Mouse (Mus musculus) intestine, postnatal 0 days (tissue): ENCODE measurements around the gene Sptb. TPM values are rescaled to one million over a fixed set of nuclear protein-coding genes. Genes with fewer than 3 reads are reported as not detected.

Source experiments
- ATAC-seq: fragments of 200-750 bp; cut with Nextera tagmentation; 2 replicates; pipeline ENCODE4 v1.8.0; 2017; ENCODE audit warnings: mild to moderate bottlenecking, moderate TSS enrichment, moderate library complexity
- H3K27ac ChIP-seq: fragments of 300-500 bp; sonication (generic); 2 replicates; pipeline ENCODE4 v1.5.1; 2014; ENCODE audit warnings: mild to moderate bottlenecking, low read depth, low read length, moderate library complexity
- H3K27me3 ChIP-seq: fragments of 300-500 bp; sonication (generic); replicated peaks from 2 replicates; pipeline ENCODE4 v1.6.1; 2014; ENCODE audit warnings: low read length, mixed read lengths; ENCODE audit not compliant: control insufficient read depth, insufficient read depth
- H3K36me3 ChIP-seq: fragments of 300-500 bp; sonication (generic); 2 replicates; pipeline ENCODE4 v1.6.1; 2014; ENCODE audit warnings: mild to moderate bottlenecking, moderate library complexity; ENCODE audit not compliant: control insufficient read depth, insufficient read depth
- H3K4me1 ChIP-seq: fragments of 300-500 bp; sonication (generic); replicated peaks from 2 replicates; pipeline ENCODE4 v1.6.1; 2014; ENCODE audit warnings: antibody characterized with exemption, low read length, mixed read lengths; ENCODE audit not compliant: control insufficient read depth, insufficient read depth
- H3K4me2 ChIP-seq: fragments of 300-500 bp; sonication (generic); replicated peaks from 2 replicates; pipeline ENCODE4 v1.6.1; 2014; ENCODE audit warnings: low read depth, mild to moderate bottlenecking, moderate library complexity
- H3K4me3 ChIP-seq: fragments of 300-500 bp; sonication (generic); 2 replicates; pipeline ENCODE4 v1.5.1; 2014; ENCODE audit warnings: low read depth, low read length
- H3K9ac ChIP-seq: fragments of 300-500 bp; sonication (generic); 2 replicates; pipeline ENCODE4 v1.6.1; 2014; ENCODE audit warnings: mild to moderate bottlenecking, low read depth, low read length
- H3K9me3 ChIP-seq: fragments of 300-500 bp; sonication (generic); 2 replicates; pipeline ENCODE4 v1.6.1; 2016; ENCODE audit warnings: mixed run types; ENCODE audit not compliant: control insufficient read depth
- CTCF ChIP-seq: sonication (generic); IDR thresholded peaks from 2 replicates; pipeline ENCODE4 v1.5.1; 2016; ENCODE audit warnings: low read depth, mild to moderate bottlenecking, control low read depth, antibody characterized with exemption, moderate library complexity
- WGBS: fragments of 180-500 bp; shearing (Covaris S2); extraction: QIAGEN DNeasy Blood & Tissue Kit; methylation state at CpG from one replicate; pipeline ENCODE4 v1.1.7; 2014; 5-methylcytosine and 5-hydroxymethylcytosine counted together
- polyA plus RNA-seq: library from polyadenylated mRNA; unstranded; fragments of >200 nt; fragmentation: Nextera tagmentation; extraction: Ambion mirVana; gene quantifications from 2 replicates; pipeline ENCODE4 v1.2.1, GENCODE M21; 2015

Gene Sptb
- polyA plus RNA-seq, 1 experiment from 2014 or later: 0.35 TPM

DNA sequence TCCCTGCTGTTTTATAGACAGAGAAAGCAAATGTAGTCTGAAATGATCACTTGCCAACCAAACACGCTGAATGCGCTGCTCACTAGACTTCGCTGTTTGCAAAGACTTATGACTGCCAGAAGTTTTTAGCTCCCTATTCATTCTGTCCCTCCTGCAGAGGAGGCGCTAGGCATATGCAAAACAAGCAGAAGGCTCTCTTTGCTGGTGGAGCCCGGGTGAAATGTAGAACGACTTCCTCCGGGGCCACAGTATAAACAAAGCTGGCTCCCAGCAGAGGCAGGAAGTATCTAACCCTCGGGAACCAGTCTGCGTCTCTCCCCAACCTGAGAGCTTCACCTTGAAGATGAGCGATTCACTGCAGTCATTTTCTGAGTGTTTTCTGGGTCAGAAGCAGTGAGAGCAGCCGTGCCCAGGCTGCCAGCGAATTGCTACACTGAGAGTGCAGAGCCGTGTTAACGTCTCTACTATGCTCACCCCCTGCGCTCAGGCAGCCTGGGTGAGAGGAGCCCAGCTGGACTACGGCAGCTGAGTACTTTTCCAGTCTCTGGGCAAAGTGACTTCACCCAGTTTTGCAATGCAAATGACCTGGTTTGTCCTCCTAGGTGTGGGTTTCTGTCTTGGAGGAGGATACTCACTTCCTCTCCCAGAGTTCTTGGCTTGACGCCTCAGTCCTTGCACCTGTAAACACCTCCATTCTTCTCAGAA lies 15.4 kb downstream of the Sptb start:
- WGBS: 11% methylated on average over 17 of the region's 17 CpGs
- H3K9me3 ChIP-seq: no peaks in the 10 kb centered on the region
- H3K36me3 ChIP-seq: no peaks in the 10 kb centered on the region
- ATAC-seq: no peak
- H3K4me3 ChIP-seq: 0 out of 2 replicates have a peak overlapping the region, but pooled peaks have one; percentile 18
- H3K27me3 ChIP-seq: no peaks in the 10 kb centered on the region
- TF ChIP-seq CTCF: no peak
- no peak overlapping the region for H3K9ac ChIP-seq
- peak overlapping the region; percentile 54 for H3K4me2 ChIP-seq
- H3K27ac ChIP-seq: no peak overlapping the region
- no peaks in the 10 kb centered on the region for H3K4me1 ChIP-seq

- Histone ChIP-seq H3K4me2 (no peak overlapping the region), H3K9me3 (no peaks in the 10 kb centered on the region), H3K9ac (no peak overlapping the region), H3K27me3 (no peaks in the 10 kb centered on the region), H3K27ac (no peak overlapping the region), H3K4me3 (no peak overlapping the region), H3K4me1 (no peaks in the 10 kb centered on the region), H3K36me3 (no peaks in the 10 kb centered on the region)
- TF ChIP-seq CTCF: no peak
- ATAC-seq: no peak
- 78% methylated on average over 10 of the region's 10 CpGs for WGBS
Measured at GRCm38 (mm10) chr12:76687498-76688200, 22.7 kb downstream of the Sptb start.

GRCm38 (mm10) chr12:76685647-76686046 lies 24.7 kb downstream of the Sptb start:
- Histone ChIP-seq H3K4me1 (no peaks in the 10 kb centered on the region), H3K27me3 (no peaks in the 10 kb centered on the region), H3K36me3 (no peaks in the 10 kb centered on the region), H3K4me3 (no peak overlapping the region), H3K9me3 (no peaks in the 10 kb centered on the region), H3K9ac (no peak overlapping the region), H3K27ac (no peak overlapping the region), H3K4me2 (no peak overlapping the region)
- TF ChIP-seq CTCF: no peak
- ATAC-seq: no peak
- 97% methylated on average over 3 of the region's 3 CpGs for WGBS

DNA sequence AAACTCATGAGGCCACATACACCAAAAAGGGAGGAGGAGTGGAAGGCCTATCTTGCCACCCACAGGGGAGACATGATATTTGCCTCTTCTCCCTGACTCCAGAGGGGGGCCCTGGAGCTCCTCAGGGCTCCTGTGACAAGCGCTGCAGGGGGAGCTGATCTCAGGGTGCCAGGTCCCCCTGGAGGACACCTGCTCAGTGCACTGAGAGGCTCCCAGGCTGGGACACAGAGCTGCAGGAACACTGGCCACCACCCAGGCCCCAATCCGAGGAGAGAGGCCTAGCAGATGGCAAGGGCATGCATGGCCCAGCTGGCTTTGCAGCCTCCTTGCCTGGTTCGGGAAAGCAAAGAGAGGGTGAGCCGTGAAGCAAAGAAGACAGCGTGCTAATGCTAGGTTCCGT lies 25.9 kb downstream of the Sptb start:
- no peak for TF ChIP-seq CTCF
- no peak overlapping the region for H3K4me2 ChIP-seq
- no peak for ATAC-seq
- H3K4me1 ChIP-seq: no peaks in the 10 kb centered on the region
- no peak overlapping the region for H3K9ac ChIP-seq
- no peak overlapping the region for H3K27ac ChIP-seq
- no peaks in the 10 kb centered on the region for H3K9me3 ChIP-seq
- no peaks in the 10 kb centered on the region for H3K27me3 ChIP-seq
- no peaks in the 10 kb centered on the region for H3K36me3 ChIP-seq
- WGBS: 68% methylated on average over 6 of the region's 6 CpGs
- no peak overlapping the region for H3K4me3 ChIP-seq

DNA sequence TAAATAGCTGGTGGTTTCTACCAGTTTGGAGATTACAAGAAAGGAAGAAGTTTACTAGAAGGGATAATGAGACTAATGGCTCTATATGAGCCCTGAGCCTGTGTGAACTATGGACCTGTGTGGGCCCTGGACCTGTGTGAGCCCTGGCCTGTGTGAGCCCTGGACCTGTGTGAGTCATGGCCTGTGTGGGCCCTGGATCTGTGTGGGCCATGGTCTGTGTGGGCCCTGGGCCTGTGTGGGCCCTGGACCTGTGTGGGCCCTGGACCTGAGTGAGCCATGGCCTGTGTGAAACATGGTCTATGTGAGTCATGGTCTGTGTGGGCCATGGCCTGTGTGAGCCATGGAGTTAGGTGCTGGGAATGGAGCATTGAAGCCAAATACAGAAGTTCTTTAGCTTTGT lies 28.4 kb downstream of the Sptb start:
- H3K4me1 ChIP-seq: no peaks in the 10 kb centered on the region

GRCm38 (mm10) chr12:76677068-76677467 lies 33.3 kb downstream of the Sptb start:
- no peak for ATAC-seq
- no peaks in the 10 kb centered on the region for H3K27me3 ChIP-seq
- H3K9me3 ChIP-seq: no peaks in the 10 kb centered on the region
- no peak overlapping the region for H3K9ac ChIP-seq
- no peak overlapping the region for H3K4me3 ChIP-seq
- H3K36me3 ChIP-seq: no peaks in the 10 kb centered on the region
- H3K27ac ChIP-seq: no peak overlapping the region
- WGBS: 53% methylated on average over 7 of the region's 7 CpGs
- no peak overlapping the region for H3K4me2 ChIP-seq
- H3K4me1 ChIP-seq: no peaks in the 10 kb centered on the region
- TF ChIP-seq CTCF: no peak

More for the DNA sequence above, 28.4 kb downstream of the Sptb start:
- Histone ChIP-seq H3K36me3 (no peaks in the 10 kb centered on the region), H3K9ac (no peak overlapping the region), H3K27ac (no peak overlapping the region), H3K27me3 (no peaks in the 10 kb centered on the region), H3K4me3 (no peak overlapping the region), H3K4me2 (no peak overlapping the region), H3K9me3 (no peaks in the 10 kb centered on the region)
- ATAC-seq: no peak
- no peak for TF ChIP-seq CTCF
